Mouse (Mus musculus) midbrain, postnatal 0 days (tissue): ENCODE results near the gene Brd7. TPM values are rescaled to one million over a fixed set of nuclear protein-coding genes. Genes with fewer than 3 reads are reported as not detected.

ENCODE experiments used
- ATAC-seq: fragments of 200-750 bp; cut with Nextera tagmentation; 2 replicates; pipeline ENCODE4 v1.8.0; 2017; ENCODE audit warnings: moderate number of reproducible peaks, mild to moderate bottlenecking, moderate TSS enrichment, moderate library complexity; ENCODE audit not compliant: low FRiP score
- DNase-seq: peaks from one replicate; pipeline ENCODE4 v3.0.0-alpha.2; 2015; ENCODE audit warnings: low spot score
- H3K27ac ChIP-seq: fragments of 300-500 bp; sonication (generic); 2 replicates; pipeline ENCODE4 v1.5.1; 2014; ENCODE audit warnings: low read depth, mild to moderate bottlenecking, low read length, mixed read lengths
- H3K27me3 ChIP-seq: fragments of 300-500 bp; sonication (generic); 2 replicates; pipeline ENCODE4 v1.6.1; 2014; ENCODE audit warnings: low read length, control low read depth, mixed read lengths; ENCODE audit not compliant: insufficient read depth
- H3K36me3 ChIP-seq: fragments of 300-500 bp; sonication (generic); 2 replicates; pipeline ENCODE4 v1.6.1; 2014; ENCODE audit warnings: low read length, control low read depth, mixed read lengths; ENCODE audit not compliant: insufficient read depth
- H3K4me1 ChIP-seq: fragments of 300-500 bp; sonication (generic); 2 replicates; pipeline ENCODE4 v1.6.1; 2014; ENCODE audit warnings: mild to moderate bottlenecking, control low read depth, antibody characterized with exemption, low read length, mixed read lengths; ENCODE audit not compliant: insufficient read depth
- H3K4me2 ChIP-seq: fragments of 300-500 bp; sonication (generic); 2 replicates; pipeline ENCODE4 v1.6.1; 2014; ENCODE audit warnings: low read depth, mild to moderate bottlenecking, low read length, mixed read lengths; ENCODE audit not compliant: poor library complexity, severe bottlenecking
- H3K4me3 ChIP-seq: fragments of 300-500 bp; sonication (generic); 2 replicates; pipeline ENCODE4 v1.5.1; 2014; ENCODE audit warnings: low read depth, mild to moderate bottlenecking, low read length, moderate library complexity
- H3K9ac ChIP-seq: fragments of 300-500 bp; sonication (generic); replicated peaks from 2 replicates; pipeline ENCODE4 v1.6.1; 2014; ENCODE audit warnings: mild to moderate bottlenecking, low read length, moderate library complexity, mixed read lengths; ENCODE audit not compliant: poor library complexity, severe bottlenecking
- H3K9me3 ChIP-seq: fragments of 300-500 bp; sonication (generic); 2 replicates; pipeline ENCODE4 v1.6.1; 2016; ENCODE audit warnings: low read length, control low read depth
- CTCF ChIP-seq: IDR thresholded peaks from 2 replicates; pipeline ENCODE4 v1.5.1; 2016; ENCODE audit warnings: antibody characterized with exemption, mild to moderate bottlenecking
- WGBS: fragments of 180-500 bp; shearing (Covaris S2); extraction: QIAGEN DNeasy Blood & Tissue Kit; methylation state at CpG from one replicate; pipeline ENCODE4 v1.1.7; 2014; 5-methylcytosine and 5-hydroxymethylcytosine counted together
- polyA plus RNA-seq: library from polyadenylated mRNA; unstranded; fragments of >200 nt; fragmentation: Nextera tagmentation; extraction: Ambion mirVana; gene quantifications from 2 replicates; pipeline ENCODE4 v1.2.1, GENCODE M21; 2015
- total RNA-seq: library from RNA; depleted of rRNA; stranded (reverse); fragments of >200 nt; gene quantifications from 2 replicates; pipeline ENCODE4 v1.2.3, GENCODE M21; 2014

The Brd7 gene
- total and polyA plus RNA-seq, 2 experiments from 2014 or later: 29.7 to 60.7 TPM

DNA sequence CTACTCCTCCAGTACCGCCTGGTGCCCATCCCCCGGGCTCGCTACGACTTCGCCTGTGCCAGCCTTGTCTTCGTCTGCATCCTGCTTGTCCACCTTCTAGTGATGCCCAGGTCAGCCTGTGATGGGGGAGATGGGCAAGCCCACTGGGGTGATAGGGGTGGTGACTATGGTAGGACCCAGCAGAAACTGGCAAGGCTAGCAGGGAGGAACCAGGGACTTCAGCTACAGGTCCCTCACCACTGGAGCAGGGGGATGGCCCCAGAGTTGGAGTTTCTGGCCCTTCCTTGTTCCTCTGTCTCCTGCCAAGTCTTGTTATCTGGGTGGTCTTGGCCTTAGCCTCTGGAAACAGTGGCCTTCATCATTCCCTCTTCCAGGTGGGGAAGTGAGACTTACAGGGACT is 41.9 kb downstream of the Brd7 start:
- Histone ChIP-seq H3K4me3 (no peak overlapping the region), H3K4me2 (no peak overlapping the region), H3K4me1 (no peaks in the 10 kb centered on the region), H3K9me3 (no peaks in the 10 kb centered on the region), H3K9ac (no peak overlapping the region), H3K27ac (no peak overlapping the region), H3K36me3 (0 out of 2 replicates have a peak, but pooled peaks cover 3% of the 10 kb centered on the region), H3K27me3 (no peaks in the 10 kb centered on the region)
- ATAC-seq: no peak
- DNase-seq: no peak
- 96% methylated on average over 6 of the region's 6 CpGs for WGBS
- no peak for TF ChIP-seq CTCF

- H3K27ac ChIP-seq: no peak overlapping the region
- WGBS: 96% methylated on average over 8 of the region's 8 CpGs
- DNase-seq: no peak
- no peaks in the 10 kb centered on the region for H3K27me3 ChIP-seq
- H3K9ac ChIP-seq: no peak overlapping the region
- H3K9me3 ChIP-seq: no peaks in the 10 kb centered on the region
- no peak overlapping the region for H3K4me2 ChIP-seq
- TF ChIP-seq CTCF: no peak
- no peaks in the 10 kb centered on the region for H3K4me1 ChIP-seq
- no peak overlapping the region for H3K4me3 ChIP-seq
- H3K36me3 ChIP-seq: 0 out of 2 replicates have a peak, but pooled peaks cover 3% of the 10 kb centered on the region
- ATAC-seq: no peak
Observed at GRCm38 (mm10) chr8:88318151-88318550, 43.8 kb downstream of the Brd7 start.

- no peak overlapping the region for H3K9ac ChIP-seq
- ATAC-seq (no peak), DNase-seq (no peak)
- H3K9me3 ChIP-seq: no peaks in the 10 kb centered on the region
- no peak overlapping the region for H3K4me2 ChIP-seq
- 87% methylated on average over 5 of the region's 5 CpGs for WGBS
- no peaks in the 10 kb centered on the region for H3K27me3 ChIP-seq
- H3K36me3 ChIP-seq: no peaks in the 10 kb centered on the region
- H3K4me3 ChIP-seq: no peak overlapping the region
- no peak overlapping the region for H3K27ac ChIP-seq
- no peaks in the 10 kb centered on the region for H3K4me1 ChIP-seq
- TF ChIP-seq CTCF: no peak
Observed at GRCm38 (mm10) chr8:88317341-88317740, 44.7 kb downstream of the Brd7 start.

DNA sequence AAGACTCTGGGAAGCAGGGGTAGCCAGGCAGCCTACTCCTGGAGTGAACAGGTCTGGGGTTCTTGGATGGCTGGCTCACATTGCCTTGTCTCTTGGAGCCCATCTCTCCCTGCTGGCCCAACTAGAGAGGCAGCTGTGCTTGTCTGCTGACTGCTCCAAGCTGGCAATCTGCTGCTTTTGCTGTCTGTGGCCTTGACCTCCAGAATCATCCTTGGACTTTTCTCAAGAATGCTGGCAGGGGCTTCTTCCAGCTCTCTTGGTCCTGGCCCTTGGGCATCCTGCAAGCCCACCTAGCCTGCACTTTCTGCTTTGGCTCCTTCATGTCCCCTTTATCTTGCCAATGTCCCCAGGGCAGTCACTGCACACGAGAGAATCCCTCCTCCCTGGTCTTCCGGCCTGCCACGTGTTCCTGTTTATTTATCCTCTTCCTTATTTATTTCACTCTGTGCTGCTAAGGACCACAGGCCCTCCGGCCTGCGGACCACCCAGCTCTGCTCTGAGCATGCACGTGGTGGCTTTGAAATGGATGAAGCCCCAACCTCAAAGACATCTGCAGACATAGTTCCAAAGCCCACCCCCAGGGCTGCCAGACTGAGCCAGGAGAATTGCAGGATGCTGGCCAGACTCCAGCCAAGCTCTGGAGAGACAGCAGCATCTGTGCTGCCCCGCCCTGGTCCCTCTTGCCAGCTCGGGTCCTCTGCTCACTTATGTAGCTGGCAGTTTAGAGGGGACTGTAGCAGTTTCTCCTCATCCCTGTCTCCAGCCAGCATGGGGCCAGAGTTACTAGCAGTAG is 45.7 kb downstream of the Brd7 start:
- H3K4me2 ChIP-seq: no peak overlapping the region
- WGBS: 42% methylated on average over 8 of the region's 8 CpGs
- no peaks in the 10 kb centered on the region for H3K4me1 ChIP-seq
- no peak overlapping the region for H3K4me3 ChIP-seq
- H3K9me3 ChIP-seq: no peaks in the 10 kb centered on the region
- no peak overlapping the region for H3K9ac ChIP-seq
- ATAC-seq (peak; percentile 69), DNase-seq (peak; percentile 85)
- no peaks in the 10 kb centered on the region for H3K36me3 ChIP-seq
- no peak overlapping the region for H3K27ac ChIP-seq
- H3K27me3 ChIP-seq: no peaks in the 10 kb centered on the region
- no peak for TF ChIP-seq CTCF

DNA sequence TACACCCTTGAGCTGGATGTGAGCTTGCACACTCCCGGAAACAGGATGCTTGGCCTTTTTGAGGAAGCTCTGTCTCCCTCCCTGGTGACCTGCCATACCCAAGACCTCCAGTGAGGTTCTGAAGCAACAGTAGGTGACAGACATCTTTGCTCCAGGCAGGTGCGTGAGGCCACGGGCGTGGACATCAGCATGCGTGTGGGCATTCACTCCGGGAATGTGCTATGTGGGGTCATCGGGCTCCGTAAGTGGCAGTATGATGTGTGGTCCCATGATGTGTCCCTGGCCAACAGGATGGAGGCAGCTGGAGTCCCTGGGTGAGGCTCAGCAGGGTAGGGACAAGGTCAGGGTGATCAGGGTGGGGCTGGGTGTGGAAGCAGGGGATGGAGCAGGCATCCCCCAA is 46.7 kb downstream of the Brd7 start:
- no peak for TF ChIP-seq CTCF
- ATAC-seq (no peak), DNase-seq (no peak)
- H3K4me3 ChIP-seq: no peak overlapping the region
- no peak overlapping the region for H3K9ac ChIP-seq
- no peaks in the 10 kb centered on the region for H3K4me1 ChIP-seq
- no peak overlapping the region for H3K27ac ChIP-seq
- 96% methylated on average over 8 of the region's 8 CpGs for WGBS
- H3K4me2 ChIP-seq: no peak overlapping the region
- H3K9me3 ChIP-seq: no peaks in the 10 kb centered on the region
- H3K27me3 ChIP-seq: no peaks in the 10 kb centered on the region
- no peaks in the 10 kb centered on the region for H3K36me3 ChIP-seq

DNA sequence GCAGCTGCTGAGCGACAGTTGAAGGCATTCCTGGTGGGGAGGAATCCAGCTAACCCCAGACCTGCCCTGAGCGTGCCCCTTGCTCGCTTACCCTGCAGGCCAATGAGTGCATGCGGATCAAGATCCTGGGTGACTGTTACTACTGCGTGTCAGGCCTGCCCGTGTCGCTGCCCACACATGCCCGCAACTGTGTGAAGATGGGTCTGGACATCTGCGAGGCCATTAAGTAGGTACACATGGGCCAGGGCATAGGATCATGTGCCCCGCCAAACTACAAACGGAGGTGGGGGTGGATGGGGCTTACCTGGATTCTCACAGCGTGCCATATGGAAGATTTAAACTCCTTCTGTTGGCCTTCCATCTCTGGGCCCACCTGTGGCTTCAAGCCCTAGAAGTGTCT is 48.0 kb downstream of the Brd7 start:
- no peaks in the 10 kb centered on the region for H3K4me1 ChIP-seq
- H3K36me3 ChIP-seq: no peaks in the 10 kb centered on the region
- 93% methylated on average over 12 of the region's 12 CpGs for WGBS

More for the DNA sequence above, 48.0 kb downstream of the Brd7 start:
- no peaks in the 10 kb centered on the region for H3K9me3 ChIP-seq
- H3K27ac ChIP-seq: no peak overlapping the region
- DNase-seq (no peak), ATAC-seq (no peak)
- TF ChIP-seq CTCF: no peak
- H3K4me2 ChIP-seq: no peak overlapping the region
- H3K9ac ChIP-seq: no peak overlapping the region
- H3K4me3 ChIP-seq: no peak overlapping the region
- H3K27me3 ChIP-seq: no peaks in the 10 kb centered on the region
